Mouse (Mus musculus) heart, postnatal 0 days (tissue): ENCODE data around the gene Ankrd17.

Source experiments
- CTCF ChIP-seq: IDR thresholded peaks from 2 replicates; pipeline ENCODE4 v1.5.1; 2016; ENCODE audit warnings: antibody characterized with exemption, control low read depth, low read depth
- EP300 ChIP-seq: IDR thresholded peaks from 2 replicates; pipeline ENCODE4 v1.6.1; 2016; ENCODE audit warnings: antibody characterized with exemption, low read depth

DNA sequence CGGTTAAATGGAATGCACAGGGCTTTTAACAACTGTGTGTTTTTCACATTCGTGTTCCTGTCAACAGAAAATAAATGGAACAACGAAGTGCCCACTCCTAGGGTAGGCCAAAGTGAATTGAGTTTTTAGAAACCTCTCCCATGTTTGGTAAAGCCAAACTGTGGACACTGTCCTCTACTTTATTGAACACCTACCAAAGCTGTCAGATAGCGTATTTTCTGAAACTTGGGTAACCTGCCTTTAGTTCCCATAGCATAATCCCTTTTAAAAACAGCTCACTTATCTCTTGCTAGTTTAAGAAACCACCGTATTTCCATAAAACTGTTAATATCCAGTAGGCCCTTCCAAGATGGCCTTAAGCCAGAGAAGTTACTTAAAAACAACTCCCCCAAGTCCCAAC lies 141.6 kb downstream of the Ankrd17 start:
- TF ChIP-seq CTCF (no peak), EP300 (no peak)
